Mouse (Mus musculus): ENCODE results near the gene Cdca7. TPM values are rescaled to one million over a fixed set of nuclear protein-coding genes. Genes with fewer than 3 reads are reported as not detected.

Cdca7 gene
- polyA plus RNA-seq, 1 experiment from 2014 or later, result 22.5 TPM

DNA sequence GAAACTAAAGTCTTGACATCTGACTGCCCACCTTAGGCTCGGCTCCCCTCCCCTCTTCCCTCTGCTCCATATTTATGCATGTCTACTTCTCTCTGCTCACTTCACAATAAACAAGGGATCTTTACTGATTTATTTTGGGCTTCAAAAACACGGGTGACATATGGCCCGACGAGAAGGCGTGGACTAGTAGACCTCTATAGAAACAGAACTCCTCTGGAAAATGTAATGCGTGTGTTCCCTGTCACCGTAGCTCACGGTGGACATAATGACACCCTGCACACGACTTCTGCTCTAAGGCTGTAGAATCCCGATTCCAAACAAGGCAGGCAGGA, 53.0 kb downstream of the Cdca7 start:
- no peak overlapping the region for H3K27ac ChIP-seq (replicated peaks)
- no peak overlapping the region for H3K4me3 ChIP-seq
- H3K4me2 ChIP-seq, result peak overlapping the region; percentile 53
- no peaks in the 10 kb centered on the region for H3K36me3 ChIP-seq
- no peak for ATAC-seq (ENCODE audit: low FRiP score, low read depth)
- no peaks in the 10 kb centered on the region for H3K27me3 ChIP-seq
- 24% methylated on average over 10 of the region's 10 CpGs for WGBS
- H3K4me1 ChIP-seq (replicated peaks), result peaks cover 13% of the 10 kb centered on the region
- no peaks in the 10 kb centered on the region for H3K9me3 ChIP-seq
- H3K9ac ChIP-seq, result no peak overlapping the region

DNA sequence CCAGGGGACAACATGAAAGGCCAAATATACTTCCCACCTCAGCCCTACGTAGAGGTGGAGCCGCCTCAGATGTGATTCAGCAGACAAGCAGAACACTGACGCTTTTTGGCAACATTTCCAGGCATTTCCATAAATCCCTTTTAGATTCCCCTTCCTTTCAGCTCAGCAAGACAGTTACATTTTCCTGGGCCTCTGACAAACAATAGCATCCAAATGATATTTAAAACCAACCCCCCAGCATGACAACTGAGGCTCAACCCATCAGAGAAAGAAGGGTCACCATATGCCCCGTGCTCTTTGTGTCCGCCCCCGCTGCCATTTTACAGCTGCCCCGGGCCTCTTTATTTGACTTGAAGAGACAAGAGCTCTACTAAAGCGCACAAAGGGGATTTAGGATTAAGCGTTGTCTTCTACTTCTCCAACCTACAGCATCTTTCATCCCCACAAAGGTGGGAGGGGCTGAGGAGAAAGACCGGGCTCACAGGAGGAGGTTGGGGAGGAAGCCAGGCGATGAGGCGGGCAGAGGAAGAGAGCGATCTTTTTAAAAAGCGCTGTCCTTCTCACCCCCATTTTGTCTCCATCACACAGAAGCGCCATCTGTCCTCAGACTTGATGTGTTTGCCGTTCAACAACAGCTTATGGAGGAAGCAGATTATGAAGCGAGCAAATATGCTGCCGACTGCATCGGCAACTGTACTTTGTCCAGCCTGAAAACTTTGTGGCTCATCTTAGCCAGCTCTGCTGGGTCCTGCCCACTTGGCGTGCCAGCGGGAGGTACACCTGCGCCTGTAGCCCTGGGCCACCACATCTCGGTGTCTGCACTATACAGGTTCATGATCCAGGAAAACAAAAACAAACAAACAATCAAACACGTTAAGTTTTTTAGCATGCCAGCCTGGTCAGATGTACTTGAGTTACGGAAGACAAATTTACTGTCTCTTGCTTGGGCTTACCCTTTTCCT, 53.7 kb downstream of the Cdca7 start:
- Histone ChIP-seq H3K4me1 (replicated peaks) (peaks cover 13% of the 10 kb centered on the region), H3K9ac (peak overlapping the region; percentile 3; the same call in 1 of the 2 replicates), H3K9me3 (no peaks in the 10 kb centered on the region), H3K4me2 (peak overlapping the region; percentile 53), H3K27me3 (no peaks in the 10 kb centered on the region), H3K4me3 (peak overlapping the region; percentile 25), H3K27ac (replicated peaks) (peak overlapping the region; percentile 38; the same call in 1 of the 2 replicates), H3K36me3 (no peaks in the 10 kb centered on the region)
- ATAC-seq (ENCODE audit: low FRiP score, low read depth), result 0 out of 2 replicates have a peak, but pooled peaks have one; percentile 11
- WGBS, result 14% methylated on average over 25 of the region's 25 CpGs

GRCm38 (mm10) chr2:72535889-72536288, 59.9 kb downstream of the Cdca7 start:
- ATAC-seq (ENCODE audit: low FRiP score, low read depth), result no peak
- Histone ChIP-seq H3K4me2 (no peak overlapping the region), H3K4me3 (no peak overlapping the region), H3K27me3 (no peaks in the 10 kb centered on the region), H3K4me1 (replicated peaks) (no peaks in the 10 kb centered on the region), H3K9ac (no peak overlapping the region), H3K36me3 (no peaks in the 10 kb centered on the region), H3K9me3 (no peaks in the 10 kb centered on the region), H3K27ac (replicated peaks) (no peak overlapping the region)
- WGBS, result 42% methylated on average over 1 of the region's 1 CpGs

Other genes with a start within 250 kb of the Cdca7 start
- 4.5 and 4.8 TPM in 2 replicates for gene Map3k20, start 190.5 kb upstream of the Cdca7 start, polyA plus RNA-seq (2015; fragmentation: Nextera tagmentation; extraction: Ambion mirVana)

All from hindbrain, embryonic 15.5 days (tissue).